Mouse (Mus musculus) cerebellum, adult 2 months (tissue): ENCODE data around the gene Ccnk.

ENCODE experiments used
- CTCF ChIP-seq: fragments of 200-500 bp; IDR thresholded peaks from 2 replicates; pipeline ENCODE4 v1.5.1; 2011; ENCODE audit warnings: low read depth, mild to moderate bottlenecking, control low read depth, low read length, moderate library complexity, borderline replicate concordance; ENCODE audit not compliant: insufficient read depth
- POLR2A ChIP-seq: fragments of 200-500 bp; IDR thresholded peaks from 2 replicates; pipeline ENCODE4 v1.6.1; 2011; ENCODE audit warnings: low read length, control low read depth, borderline replicate concordance; ENCODE audit not compliant: insufficient read depth

DNA sequence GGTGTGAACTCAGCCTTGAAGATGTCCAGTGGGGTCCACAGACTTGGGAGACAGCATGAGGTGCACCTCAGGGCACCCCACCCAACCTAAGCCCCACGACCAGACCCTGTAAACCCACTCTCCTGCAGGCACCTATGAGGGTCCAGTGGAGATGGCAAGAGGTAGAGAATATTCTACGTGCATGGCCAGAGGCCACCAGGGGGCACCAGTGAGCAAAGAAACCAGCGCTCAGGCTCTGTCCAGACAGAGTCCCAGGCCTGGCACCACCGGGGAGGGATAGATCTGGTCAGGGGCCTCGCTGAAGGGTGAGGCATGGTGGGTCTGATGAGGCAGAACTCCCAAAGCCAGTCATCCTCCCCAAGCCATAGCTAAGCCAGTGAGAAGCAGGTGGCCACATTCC is 27.3 kb downstream of the Ccnk start:
- TF ChIP-seq POLR2A: no peak
- TF ChIP-seq CTCF: peak; percentile 89
